Mouse (Mus musculus): ENCODE measurements around the gene Gm11444. TPM values are rescaled to one million over a fixed set of nuclear protein-coding genes. Genes with fewer than 3 reads are reported as not detected.

Gm11444 gene
- total and polyA plus RNA-seq, 2 experiments from 2014 or later, result not detected

DNA sequence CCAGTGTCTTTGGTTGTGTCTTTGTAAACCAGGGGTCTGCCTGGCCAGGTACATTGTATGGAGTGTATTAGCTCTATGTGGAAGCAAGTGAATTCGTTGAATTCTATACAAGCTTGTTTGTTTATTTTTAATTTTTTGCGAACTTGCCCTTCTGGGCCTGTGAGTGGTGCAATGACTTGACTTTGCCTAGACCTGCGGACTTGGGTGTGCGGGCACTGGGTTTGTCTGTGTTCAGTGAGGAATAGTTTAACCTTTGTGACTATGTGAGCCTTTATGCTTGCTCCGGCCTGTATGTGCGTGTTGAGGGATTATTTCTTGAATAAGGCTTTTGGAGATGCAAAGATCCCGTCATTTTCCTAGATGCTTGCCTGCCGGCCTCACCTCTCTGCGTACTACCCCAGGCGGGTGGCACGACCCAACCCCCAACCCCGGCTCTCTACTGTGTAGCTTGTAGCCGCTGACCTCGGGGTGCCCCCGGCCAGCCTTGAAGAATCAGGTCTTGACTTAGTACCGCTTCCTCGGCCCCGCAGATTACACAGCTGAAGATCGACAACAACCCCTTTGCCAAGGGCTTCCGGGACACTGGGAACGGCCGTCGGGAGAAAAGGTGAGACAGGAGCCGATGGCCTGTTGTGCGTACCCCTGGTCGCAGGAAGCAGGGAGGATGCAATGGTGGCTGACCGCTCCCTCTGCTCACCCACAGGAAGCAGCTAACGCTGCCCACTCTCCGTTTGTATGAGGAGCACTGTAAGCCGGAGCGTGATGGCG is 13.4 kb downstream of the Gm11444 start:
- Histone ChIP-seq H3K9me3 (ENCODE audit: low read length) (no peaks in the 10 kb centered on the region), H3K9ac (replicated peaks; ENCODE audit: low read length) (no peak overlapping the region), H3K36me3 (ENCODE audit: insufficient read depth, low read length) (no peaks in the 10 kb centered on the region), H3K27me3 (ENCODE audit: insufficient read depth, low read length) (peaks cover 76% of the 10 kb centered on the region), H3K27ac (no peak overlapping the region), H3K4me2 (ENCODE audit: low read depth, low read length) (no peak overlapping the region), H3K4me3 (ENCODE audit: low read length) (0 out of 2 replicates have a peak overlapping the region, but pooled peaks have one; percentile 4), H3K4me1 (ENCODE audit: insufficient read depth, low read length) (no peaks in the 10 kb centered on the region)
- no peak for ATAC-seq
- DNase-seq (ENCODE audit: low spot score), result no peak
- 4% methylated on average over 32 of the region's 32 CpGs for WGBS
- TF ChIP-seq CTCF (IDR thresholded peaks at IDR 0.05; ENCODE audit: low read depth), result no peak

DNA sequence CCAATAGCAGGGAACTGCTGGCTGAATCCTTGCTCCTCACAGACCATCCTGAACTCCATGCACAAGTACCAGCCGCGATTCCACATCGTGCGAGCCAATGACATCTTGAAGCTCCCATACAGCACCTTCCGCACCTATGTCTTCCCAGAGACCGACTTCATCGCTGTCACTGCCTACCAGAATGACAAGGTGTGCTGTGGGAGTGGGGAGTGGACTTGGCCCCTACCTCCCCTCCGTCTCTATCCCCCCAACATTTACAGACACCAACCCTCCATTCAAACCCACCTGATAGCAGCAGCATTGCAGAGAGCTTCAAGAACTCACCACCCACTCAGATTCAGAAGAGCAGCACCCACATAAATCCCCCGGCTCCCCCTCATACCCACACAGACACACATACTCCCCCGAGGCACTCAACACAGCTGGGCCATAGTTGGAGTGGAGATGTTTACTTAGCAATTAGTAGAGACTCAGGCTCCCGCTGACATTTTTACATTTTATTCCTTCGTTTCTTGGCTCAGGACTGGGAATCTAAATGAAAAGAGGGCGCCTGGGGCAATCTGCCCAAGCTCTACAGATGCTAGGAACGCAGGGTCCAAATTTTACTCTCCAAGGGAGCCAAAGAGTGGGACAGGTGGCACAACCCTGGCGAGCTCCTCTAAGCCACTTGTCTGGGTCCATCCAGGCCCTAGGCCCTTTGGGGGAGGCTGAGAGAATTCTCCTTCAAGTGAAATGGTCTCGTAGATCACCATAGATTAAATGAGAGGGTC is 14.2 kb downstream of the Gm11444 start:
- no peak overlapping the region for H3K4me2 ChIP-seq (ENCODE audit: low read depth, low read length)
- no peak for DNase-seq (ENCODE audit: low spot score)

DNA sequence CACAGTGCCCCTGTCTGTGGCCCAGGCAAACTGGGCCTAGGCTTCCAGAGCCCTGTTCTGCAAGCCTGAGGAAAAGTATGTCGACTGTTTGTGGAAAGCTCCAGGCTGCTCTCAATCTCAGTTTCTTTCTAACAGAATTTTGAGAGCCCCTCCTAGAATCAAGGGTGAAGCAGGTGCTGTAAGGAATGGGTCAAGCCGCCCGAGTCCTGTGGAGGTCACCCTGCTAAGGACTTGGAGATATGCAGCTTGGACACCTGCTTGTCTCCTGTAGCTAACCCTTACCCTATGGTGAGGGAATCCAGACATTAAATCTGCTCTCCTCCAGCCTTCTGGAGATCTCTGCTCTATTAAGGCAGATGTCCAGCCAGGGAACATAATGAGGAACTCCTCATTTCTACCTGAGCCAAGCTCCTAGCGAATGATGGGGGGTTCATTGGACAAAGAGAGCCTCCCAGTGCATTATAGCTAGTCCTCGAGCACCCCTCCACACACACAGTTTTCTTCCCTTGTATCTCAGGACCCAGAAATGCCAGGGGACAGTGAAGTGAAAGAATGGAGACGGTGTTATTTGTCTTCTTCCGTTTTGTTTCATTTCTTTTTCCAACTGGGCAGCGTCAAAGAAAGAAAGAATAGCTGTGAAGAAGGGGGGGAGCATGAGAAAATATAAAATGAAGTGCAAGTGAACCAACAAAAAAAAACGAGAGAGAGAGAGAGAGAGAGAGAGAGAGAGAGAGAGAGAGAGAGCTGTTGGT is 15.0 kb downstream of the Gm11444 start:
- no peak for ATAC-seq
- Histone ChIP-seq H3K27ac (no peak overlapping the region), H3K36me3 (ENCODE audit: insufficient read depth, low read length) (no peaks in the 10 kb centered on the region), H3K9ac (replicated peaks; ENCODE audit: low read length) (no peak overlapping the region), H3K27me3 (ENCODE audit: insufficient read depth, low read length) (peaks cover 75% of the 10 kb centered on the region), H3K4me3 (ENCODE audit: low read length) (no peak overlapping the region), H3K4me2 (ENCODE audit: low read depth, low read length) (no peak overlapping the region), H3K9me3 (ENCODE audit: low read length) (no peaks in the 10 kb centered on the region), H3K4me1 (ENCODE audit: insufficient read depth, low read length) (no peaks in the 10 kb centered on the region)
- WGBS, result 7% methylated on average over 9 of the region's 9 CpGs
- no peak for DNase-seq (ENCODE audit: low spot score)
- TF ChIP-seq CTCF (IDR thresholded peaks at IDR 0.05; ENCODE audit: low read depth), result no peak

More for the DNA sequence above, 14.2 kb downstream of the Gm11444 start:
- no peak for TF ChIP-seq CTCF (IDR thresholded peaks at IDR 0.05; ENCODE audit: low read depth)
- Histone ChIP-seq H3K36me3 (ENCODE audit: insufficient read depth, low read length) (no peaks in the 10 kb centered on the region), H3K4me1 (ENCODE audit: insufficient read depth, low read length) (no peaks in the 10 kb centered on the region), H3K27me3 (ENCODE audit: insufficient read depth, low read length) (peaks cover 77% of the 10 kb centered on the region), H3K9me3 (ENCODE audit: low read length) (no peaks in the 10 kb centered on the region), H3K27ac (no peak overlapping the region), H3K9ac (replicated peaks; ENCODE audit: low read length) (no peak overlapping the region), H3K4me3 (ENCODE audit: low read length) (0 out of 2 replicates have a peak overlapping the region, but pooled peaks have one; percentile 4)
- WGBS, result 6% methylated on average over 16 of the region's 16 CpGs
- ATAC-seq, result no peak

DNA sequence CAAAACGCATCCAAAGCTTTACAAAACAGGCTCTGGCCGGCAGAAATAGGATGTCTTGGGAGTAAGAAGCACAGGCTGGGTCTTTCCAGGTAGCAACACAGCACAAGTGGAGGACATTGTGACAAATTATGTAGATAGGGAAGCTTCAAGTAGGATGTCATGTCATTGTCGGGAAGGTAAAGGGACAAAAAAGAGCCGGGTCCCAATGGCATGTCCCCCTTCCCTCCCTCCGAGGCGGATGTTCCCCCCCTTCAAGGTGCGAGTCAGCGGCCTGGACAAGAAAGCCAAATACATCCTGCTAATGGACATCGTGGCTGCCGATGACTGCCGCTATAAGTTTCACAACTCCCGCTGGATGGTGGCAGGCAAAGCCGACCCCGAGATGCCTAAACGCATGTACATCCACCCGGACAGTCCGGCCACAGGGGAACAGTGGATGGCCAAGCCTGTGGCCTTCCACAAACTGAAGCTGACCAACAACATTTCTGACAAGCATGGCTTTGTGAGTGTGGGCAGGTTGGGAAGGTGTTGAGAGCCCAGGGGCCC is 15.7 kb downstream of the Gm11444 start:
- Histone ChIP-seq H3K27ac (no peak overlapping the region), H3K9ac (replicated peaks; ENCODE audit: low read length) (no peak overlapping the region), H3K4me3 (ENCODE audit: low read length) (no peak overlapping the region), H3K9me3 (ENCODE audit: low read length) (no peaks in the 10 kb centered on the region), H3K27me3 (ENCODE audit: insufficient read depth, low read length) (peaks cover 75% of the 10 kb centered on the region), H3K4me2 (ENCODE audit: low read depth, low read length) (no peak overlapping the region), H3K36me3 (ENCODE audit: insufficient read depth, low read length) (no peaks in the 10 kb centered on the region), H3K4me1 (ENCODE audit: insufficient read depth, low read length) (no peaks in the 10 kb centered on the region)
- no peak for TF ChIP-seq CTCF (IDR thresholded peaks at IDR 0.05; ENCODE audit: low read depth)
- WGBS, result 8% methylated on average over 17 of the region's 17 CpGs
- no peak for ATAC-seq
- DNase-seq (ENCODE audit: low spot score), result no peak

DNA sequence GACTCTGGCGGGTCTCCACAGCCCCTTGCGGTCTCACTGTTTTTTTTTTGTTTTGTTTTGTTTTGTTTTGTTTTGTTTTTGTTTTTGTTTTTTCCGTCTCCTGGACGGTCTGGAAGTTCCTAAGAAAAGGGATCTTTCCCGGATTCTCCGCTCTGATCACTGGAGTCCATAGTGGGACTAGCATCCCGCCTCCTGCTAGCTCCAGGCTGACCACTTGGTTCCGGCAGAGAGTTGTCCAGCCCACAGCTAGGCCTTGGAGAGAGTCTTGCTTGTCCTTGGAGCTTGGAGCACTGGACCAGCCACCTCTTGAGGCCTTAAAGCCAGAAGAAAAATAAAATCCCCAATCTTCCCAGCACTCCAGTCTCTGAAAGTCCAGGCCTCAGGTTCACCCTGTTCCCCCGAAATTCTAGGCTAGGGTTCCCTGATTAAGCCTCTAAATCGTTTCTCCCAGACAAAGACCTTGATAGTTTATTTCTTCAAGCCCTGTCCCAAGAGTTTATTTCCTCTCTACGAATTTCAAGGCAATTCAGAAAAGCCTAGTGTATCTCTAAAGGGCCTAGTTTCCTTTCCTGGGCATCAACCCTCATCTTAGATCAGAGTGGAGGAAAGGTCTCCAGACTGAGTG is 16.3 kb downstream of the Gm11444 start:
- Histone ChIP-seq H3K4me3 (ENCODE audit: low read length) (peak overlapping the region; percentile 32; the same call in 1 of the 2 replicates), H3K27ac (no peak overlapping the region), H3K36me3 (ENCODE audit: insufficient read depth, low read length) (no peaks in the 10 kb centered on the region), H3K27me3 (ENCODE audit: insufficient read depth, low read length) (peaks cover 75% of the 10 kb centered on the region), H3K4me1 (ENCODE audit: insufficient read depth, low read length) (no peaks in the 10 kb centered on the region), H3K9ac (replicated peaks; ENCODE audit: low read length) (no peak overlapping the region), H3K4me2 (ENCODE audit: low read depth, low read length) (no peak overlapping the region; the same call in 1 of the 2 replicates), H3K9me3 (ENCODE audit: low read length) (no peaks in the 10 kb centered on the region)
- 5% methylated on average over 11 of the region's 11 CpGs for WGBS
- ATAC-seq, result no peak
- DNase-seq (ENCODE audit: low spot score), result no peak
- TF ChIP-seq CTCF (IDR thresholded peaks at IDR 0.05; ENCODE audit: low read depth), result no peak

DNA sequence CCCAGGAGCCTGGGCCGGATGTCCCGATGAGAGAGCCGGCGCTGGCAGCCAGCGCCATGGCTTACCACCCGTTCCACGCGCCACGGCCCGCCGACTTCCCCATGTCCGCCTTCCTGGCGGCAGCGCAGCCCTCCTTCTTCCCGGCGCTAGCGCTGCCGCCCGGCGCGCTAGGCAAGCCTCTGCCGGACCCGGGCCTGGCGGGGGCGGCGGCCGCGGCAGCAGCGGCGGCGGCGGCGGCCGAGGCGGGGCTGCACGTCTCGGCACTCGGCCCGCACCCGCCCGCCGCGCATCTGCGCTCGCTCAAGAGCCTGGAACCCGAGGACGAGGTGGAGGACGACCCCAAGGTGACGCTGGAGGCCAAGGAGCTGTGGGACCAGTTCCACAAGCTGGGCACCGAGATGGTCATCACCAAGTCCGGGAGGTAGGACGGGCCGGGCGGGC is 17.0 kb downstream of the Gm11444 start:
- Histone ChIP-seq H3K4me1 (ENCODE audit: insufficient read depth, low read length) (no peaks in the 10 kb centered on the region), H3K9ac (replicated peaks; ENCODE audit: low read length) (peak overlapping the region; percentile 7; the same call in 1 of the 2 replicates), H3K4me2 (ENCODE audit: low read depth, low read length) (peak overlapping the region; percentile 52), H3K36me3 (ENCODE audit: insufficient read depth, low read length) (no peaks in the 10 kb centered on the region), H3K9me3 (ENCODE audit: low read length) (no peaks in the 10 kb centered on the region), H3K4me3 (ENCODE audit: low read length) (peak overlapping the region; percentile 32), H3K27ac (no peak overlapping the region), H3K27me3 (ENCODE audit: insufficient read depth, low read length) (peaks cover 73% of the 10 kb centered on the region)
- no peak for ATAC-seq
- WGBS, result under 1% methylated on average over 42 of the region's 54 CpGs
- no peak for TF ChIP-seq CTCF (IDR thresholded peaks at IDR 0.05; ENCODE audit: low read depth)
- no peak for DNase-seq (ENCODE audit: low spot score)
